Mouse (Mus musculus) stomach, postnatal 0 days (tissue): ENCODE measurements around the gene Prr15.

Source experiments
- CTCF ChIP-seq: IDR thresholded peaks from 2 replicates; pipeline ENCODE4 v1.5.1; 2016; ENCODE audit warnings: antibody characterized with exemption, low read depth, mild to moderate bottlenecking, moderate library complexity
- EP300 ChIP-seq: optimal IDR thresholded peaks from 2 replicates; pipeline ENCODE3; 2016; ENCODE audit warnings: antibody characterized with exemption

- no peak for TF ChIP-seq CTCF
- no peak for TF ChIP-seq EP300
These were observed 6.1 kb downstream of the Prr15 start for GRCm38 (mm10) chr6:54331765-54332164.
